Mouse (Mus musculus) lung, embryonic 16.5 days (tissue): ENCODE results near the gene Pax6. TPM values are rescaled to one million over a fixed set of nuclear protein-coding genes. Genes with fewer than 3 reads are reported as not detected.

Experiments used
- ATAC-seq: fragments of 200-750 bp; cut with Nextera tagmentation; 2 replicates; pipeline ENCODE4 v1.8.0; 2017; ENCODE audit warnings: low read depth, mild to moderate bottlenecking, moderate library complexity
- H3K27ac ChIP-seq: fragments of 300-500 bp; sonication (generic); 2 replicates; pipeline ENCODE4 v1.5.1; 2014; ENCODE audit warnings: mild to moderate bottlenecking, control low read depth, low read length
- H3K27me3 ChIP-seq: fragments of 300-500 bp; sonication (generic); 2 replicates; pipeline ENCODE4 v1.6.1; 2014; ENCODE audit warnings: low read depth, low read length, mixed read lengths; ENCODE audit not compliant: control insufficient read depth, insufficient read depth
- H3K36me3 ChIP-seq: fragments of 300-500 bp; sonication (generic); 2 replicates; pipeline ENCODE4 v1.6.1; 2014; ENCODE audit warnings: low read length; ENCODE audit not compliant: control insufficient read depth, insufficient read depth
- H3K4me1 ChIP-seq: fragments of 300-500 bp; sonication (generic); replicated peaks from 2 replicates; pipeline ENCODE4 v1.6.1; 2014; ENCODE audit warnings: low read length, mixed read lengths; ENCODE audit not compliant: control insufficient read depth, insufficient read depth
- H3K4me2 ChIP-seq: fragments of 300-500 bp; sonication (generic); 2 replicates; pipeline ENCODE4 v1.6.1; 2014; ENCODE audit warnings: low read depth, low read length, control low read depth
- H3K4me3 ChIP-seq: fragments of 300-500 bp; sonication (generic); 2 replicates; pipeline ENCODE4 v1.5.1; 2014; ENCODE audit warnings: mild to moderate bottlenecking, low read length, control low read depth
- H3K9ac ChIP-seq: fragments of 300-500 bp; sonication (generic); 2 replicates; pipeline ENCODE4 v1.6.1; 2014; ENCODE audit warnings: low read length, control low read depth
- H3K9me3 ChIP-seq: fragments of 300-500 bp; sonication (generic); 2 replicates; pipeline ENCODE4 v1.6.1; 2016; ENCODE audit warnings: low read length; ENCODE audit not compliant: control insufficient read depth
- WGBS: fragments of 180-500 bp; shearing (Covaris S2); extraction: QIAGEN DNeasy Blood & Tissue Kit; methylation state at CpG from one replicate; pipeline ENCODE4 v1.1.7; 2014; 5-methylcytosine and 5-hydroxymethylcytosine counted together
- polyA plus RNA-seq: library from polyadenylated mRNA; unstranded; fragments of >200 nt; fragmentation: Nextera tagmentation; extraction: Ambion mirVana; gene quantifications from 2 replicates; pipeline ENCODE4 v1.2.1, GENCODE M21; 2015

The Pax6 gene
- polyA plus RNA-seq, 1 experiment from 2014 or later = not detected

DNA sequence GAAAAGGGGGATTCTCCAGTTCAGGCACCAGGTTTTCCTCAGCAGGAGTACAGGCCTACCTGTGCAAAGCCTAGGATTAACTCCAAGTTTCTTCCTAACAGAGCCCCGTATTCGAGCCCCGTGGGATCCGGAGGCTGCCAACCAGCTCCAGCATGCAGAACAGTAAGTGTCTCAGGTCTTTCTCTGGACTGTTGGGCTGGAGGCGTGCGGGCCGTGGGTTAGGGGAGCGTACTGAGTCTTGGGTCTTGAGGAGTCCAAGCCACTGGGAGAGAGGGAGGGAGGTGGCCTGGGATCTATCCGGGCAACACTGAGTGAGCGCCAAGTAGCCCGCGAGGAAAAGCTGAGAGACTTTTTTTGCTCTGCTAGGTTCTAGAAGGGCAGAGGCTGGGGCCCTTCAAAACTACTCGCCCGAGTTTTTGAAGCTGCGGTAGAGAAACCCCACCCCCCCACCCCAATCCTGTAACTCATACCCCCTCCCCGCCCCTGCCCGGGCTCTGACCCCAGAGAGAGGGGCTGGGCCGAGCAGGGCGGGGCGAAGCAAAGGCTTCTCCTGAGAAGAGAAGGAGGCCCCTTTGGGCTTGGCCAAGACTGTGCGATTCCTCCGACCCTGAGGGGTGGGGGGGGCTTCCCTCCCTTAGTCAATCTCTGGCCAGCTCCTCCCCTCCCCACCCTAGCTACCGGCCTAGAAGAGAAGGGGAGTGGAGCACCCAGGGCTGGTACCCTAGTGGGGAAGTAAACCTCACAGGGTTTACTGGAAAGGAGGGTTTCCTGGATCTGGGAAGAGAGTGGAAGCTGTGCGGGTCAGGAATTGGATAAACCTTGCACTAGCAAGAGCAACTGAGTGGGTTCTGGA, 11.7 kb downstream of the Pax6 start:
- 0 out of 2 replicates have a peak, but pooled peaks have one; percentile 29 for ATAC-seq

DNA sequence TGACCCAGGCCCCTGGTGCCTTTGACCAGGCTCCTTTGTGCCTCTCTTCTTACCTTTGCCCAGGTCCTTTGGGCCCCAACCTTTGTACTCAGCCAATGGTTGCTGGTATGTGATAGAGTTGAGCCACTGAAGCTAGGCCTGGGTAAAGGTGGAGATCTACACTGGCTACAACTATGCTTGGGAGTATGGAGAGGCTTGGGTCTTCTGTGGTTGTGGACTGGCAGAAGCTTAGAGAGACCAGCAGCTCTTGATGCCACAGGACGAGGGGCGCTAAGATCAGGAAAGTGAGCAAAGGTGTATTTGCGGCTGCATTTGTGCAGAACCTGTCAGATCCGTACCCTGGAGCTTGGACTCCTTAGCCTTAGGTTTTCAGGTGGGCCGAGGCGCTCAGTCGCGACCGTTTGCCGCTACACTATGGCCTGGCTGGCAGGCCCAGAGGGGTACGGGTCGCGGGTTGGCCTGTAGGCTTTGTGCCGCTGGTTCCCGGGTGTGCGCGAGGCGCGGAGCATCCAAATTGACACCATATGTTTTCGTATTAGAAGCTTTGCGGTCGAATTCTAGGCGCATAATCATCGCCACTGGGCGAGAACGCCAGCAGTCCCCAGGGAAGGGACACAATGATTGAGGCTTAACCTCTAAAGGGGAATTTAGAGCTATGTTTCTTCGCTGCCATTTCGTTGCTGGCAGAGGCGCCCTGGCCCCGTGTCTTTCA, 12.5 kb downstream of the Pax6 start:
- Histone ChIP-seq H3K27me3 (peaks cover 92% of the 10 kb centered on the region), H3K4me1 (peaks cover 2% of the 10 kb centered on the region), H3K36me3 (no peaks in the 10 kb centered on the region), H3K9me3 (no peaks in the 10 kb centered on the region), H3K9ac (no peak overlapping the region), H3K27ac (no peak overlapping the region), H3K4me3 (no peak overlapping the region), H3K4me2 (no peak overlapping the region)
- 4% methylated on average over 30 of the region's 30 CpGs for WGBS
- ATAC-seq = no peak

More for the DNA sequence above, 11.7 kb downstream of the Pax6 start:
- WGBS = 1% methylated on average over 20 of the region's 24 CpGs
- Histone ChIP-seq H3K36me3 (no peaks in the 10 kb centered on the region), H3K9ac (no peak overlapping the region), H3K27me3 (peaks cover 92% of the 10 kb centered on the region), H3K27ac (no peak overlapping the region), H3K4me1 (peaks cover 2% of the 10 kb centered on the region), H3K4me2 (no peak overlapping the region), H3K9me3 (no peaks in the 10 kb centered on the region), H3K4me3 (no peak overlapping the region)

DNA sequence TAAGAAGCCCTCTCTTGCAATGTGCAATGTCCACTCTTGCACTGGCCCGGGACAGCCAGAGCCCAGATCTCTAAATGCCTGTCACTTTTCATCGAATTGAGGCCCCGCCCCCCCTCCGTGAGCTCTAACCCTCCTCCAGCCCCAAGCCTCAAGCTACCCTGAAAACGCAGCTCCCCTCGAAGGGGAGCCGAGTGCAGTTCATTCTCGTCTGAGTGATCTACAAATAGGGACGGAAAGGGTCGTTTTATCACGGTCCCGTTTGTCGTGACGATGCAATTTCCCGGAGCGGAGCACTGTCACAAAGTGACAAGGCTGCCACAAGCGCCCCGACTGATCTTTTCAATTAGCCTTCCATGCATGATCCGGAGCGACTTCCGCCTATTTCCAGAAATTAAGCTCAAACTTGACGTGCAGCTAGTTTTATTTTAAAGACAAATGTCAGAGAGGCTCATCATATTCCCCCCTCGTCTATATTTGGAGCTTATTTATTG, 13.4 kb downstream of the Pax6 start:
- Histone ChIP-seq H3K4me2 (no peak overlapping the region), H3K36me3 (no peaks in the 10 kb centered on the region), H3K9ac (no peak overlapping the region), H3K4me3 (no peak overlapping the region), H3K4me1 (no peaks in the 10 kb centered on the region), H3K27me3 (peaks cover 93% of the 10 kb centered on the region), H3K27ac (no peak overlapping the region), H3K9me3 (no peaks in the 10 kb centered on the region)
- no peak for ATAC-seq
- 1% methylated on average over 23 of the region's 23 CpGs for WGBS

DNA sequence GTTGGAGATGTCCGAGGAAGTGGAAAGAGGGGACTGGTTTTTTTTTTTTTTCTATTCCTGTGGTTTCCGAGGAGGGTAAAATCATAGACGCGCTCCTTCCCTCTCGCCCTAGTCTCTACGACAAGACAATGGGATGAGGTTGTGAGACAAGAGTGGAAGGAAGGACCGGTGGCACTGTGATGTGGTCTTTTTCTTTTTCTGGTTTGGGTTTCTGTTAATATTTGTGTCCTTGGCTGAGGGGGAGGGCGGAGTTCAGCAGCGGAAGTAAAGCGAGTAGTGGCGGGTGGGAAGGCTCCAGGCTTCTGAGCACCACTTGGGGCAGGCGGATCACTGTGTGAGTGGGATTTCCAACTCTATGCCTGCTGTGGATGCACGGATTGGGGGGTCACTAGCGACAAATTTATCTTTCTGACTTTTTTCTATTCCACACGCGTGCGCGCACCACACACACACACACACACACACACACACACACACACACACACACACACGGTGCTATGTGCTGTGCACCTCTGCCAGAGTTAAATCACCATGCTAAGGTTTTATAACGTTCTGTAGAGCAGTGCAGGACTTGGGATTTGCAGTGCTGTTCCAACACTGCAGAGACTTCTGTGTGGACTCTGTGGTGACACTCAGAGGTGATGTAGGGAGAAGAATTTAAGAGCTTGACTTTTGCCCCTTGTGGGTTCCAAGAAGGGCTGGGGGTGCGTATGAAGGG, 14.1 kb downstream of the Pax6 start:
- under 1% methylated on average over 21 of the region's 21 CpGs for WGBS
- Histone ChIP-seq H3K4me3 (no peak overlapping the region), H3K27me3 (peaks cover 93% of the 10 kb centered on the region), H3K9me3 (no peaks in the 10 kb centered on the region), H3K4me1 (no peaks in the 10 kb centered on the region; the same call in 1 of the 2 replicates), H3K4me2 (no peak overlapping the region), H3K27ac (no peak overlapping the region), H3K36me3 (no peaks in the 10 kb centered on the region), H3K9ac (no peak overlapping the region)
- no peak for ATAC-seq

DNA sequence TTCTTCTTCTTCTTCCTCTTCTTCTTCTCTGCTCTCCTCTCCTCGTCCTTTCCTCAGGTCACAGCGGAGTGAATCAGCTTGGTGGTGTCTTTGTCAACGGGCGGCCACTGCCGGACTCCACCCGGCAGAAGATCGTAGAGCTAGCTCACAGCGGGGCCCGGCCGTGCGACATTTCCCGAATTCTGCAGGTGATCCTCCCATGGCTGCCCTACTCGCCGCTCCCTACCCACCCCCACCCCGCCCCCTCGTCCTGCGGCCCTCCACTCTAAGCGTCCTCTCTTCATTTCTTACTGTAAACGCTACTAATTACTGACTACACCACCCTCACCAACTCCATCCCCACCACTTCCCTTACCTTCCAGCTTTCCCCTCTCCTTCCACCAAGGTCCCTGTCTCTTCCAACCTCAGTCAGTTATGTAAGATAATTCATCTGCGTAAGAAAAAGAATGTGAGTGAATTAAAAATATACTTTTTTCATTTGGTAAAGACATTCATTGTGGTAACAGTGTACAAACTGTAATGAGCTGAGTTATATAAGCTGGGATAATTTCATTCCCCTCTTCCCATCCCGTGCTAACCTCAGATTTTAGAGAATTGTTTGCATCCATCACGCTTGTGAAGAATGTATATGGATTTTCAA, 15.2 kb downstream of the Pax6 start:
- ATAC-seq = no peak
- H3K27ac ChIP-seq = no peak overlapping the region
- H3K27me3 ChIP-seq = peaks cover 93% of the 10 kb centered on the region
- no peak overlapping the region for H3K4me3 ChIP-seq
- 1% methylated on average over 22 of the region's 22 CpGs for WGBS
- H3K36me3 ChIP-seq = no peaks in the 10 kb centered on the region
- no peaks in the 10 kb centered on the region for H3K9me3 ChIP-seq
- no peak overlapping the region for H3K4me2 ChIP-seq
- no peak overlapping the region for H3K9ac ChIP-seq
- H3K4me1 ChIP-seq = no peaks in the 10 kb centered on the region; the same call in none of the 2 replicates

DNA sequence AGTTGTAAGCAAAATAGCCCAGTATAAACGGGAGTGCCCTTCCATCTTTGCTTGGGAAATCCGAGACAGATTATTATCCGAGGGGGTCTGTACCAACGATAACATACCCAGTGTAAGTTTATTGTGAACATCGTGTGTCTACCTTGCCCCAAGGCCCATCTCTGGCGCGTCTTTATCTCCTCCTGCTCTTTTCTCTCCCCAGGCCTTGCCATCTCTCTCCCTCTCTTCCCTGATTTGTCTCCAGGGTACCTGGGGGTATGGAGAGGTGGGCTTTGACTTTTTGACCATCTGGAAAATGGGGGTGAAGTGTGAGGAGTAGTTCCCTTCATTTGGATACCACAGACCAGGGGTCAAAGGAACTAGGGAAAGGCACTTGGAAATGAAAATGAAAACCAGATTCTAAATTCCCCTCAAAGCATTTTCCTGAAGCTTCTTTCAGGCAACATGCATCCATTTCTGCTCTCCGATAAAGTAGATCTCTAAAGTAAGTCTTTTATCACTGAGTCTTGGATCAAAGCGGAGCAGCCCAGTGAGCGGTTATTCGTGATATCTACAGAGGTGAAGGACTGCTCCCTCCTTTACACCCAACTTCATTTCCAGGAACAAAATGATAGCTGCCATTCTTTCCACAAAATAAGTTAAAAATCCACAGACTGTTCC, 16.4 kb downstream of the Pax6 start:
- H3K36me3 ChIP-seq = no peaks in the 10 kb centered on the region
- H3K4me3 ChIP-seq = no peak overlapping the region
- no peak overlapping the region for H3K4me2 ChIP-seq
- 3% methylated on average over 11 of the region's 11 CpGs for WGBS
- no peaks in the 10 kb centered on the region for H3K9me3 ChIP-seq
- no peak overlapping the region for H3K27ac ChIP-seq
- no peaks in the 10 kb centered on the region; the same call in none of the 2 replicates for H3K4me1 ChIP-seq
- no peak overlapping the region for H3K9ac ChIP-seq
- H3K27me3 ChIP-seq = peaks cover 94% of the 10 kb centered on the region
- ATAC-seq = no peak

DNA sequence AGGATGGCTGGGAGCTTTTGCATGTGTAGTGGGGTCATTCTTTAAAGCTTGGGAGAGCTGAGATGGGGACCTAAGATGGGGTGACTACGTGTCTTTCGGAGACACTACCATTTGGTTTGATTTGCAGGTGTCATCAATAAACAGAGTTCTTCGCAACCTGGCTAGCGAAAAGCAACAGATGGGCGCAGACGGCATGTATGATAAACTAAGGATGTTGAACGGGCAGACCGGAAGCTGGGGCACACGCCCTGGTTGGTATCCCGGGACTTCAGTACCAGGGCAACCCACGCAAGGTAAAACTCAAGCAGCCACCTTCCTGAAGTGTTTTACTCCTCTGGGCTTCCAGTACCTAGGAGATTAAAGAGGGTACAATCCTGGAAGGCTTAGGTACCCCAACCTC, 17.0 kb downstream of the Pax6 start:
- 6% methylated on average over 11 of the region's 11 CpGs for WGBS
- H3K27ac ChIP-seq = no peak overlapping the region
- no peak overlapping the region for H3K4me3 ChIP-seq
- no peaks in the 10 kb centered on the region; the same call in none of the 2 replicates for H3K4me1 ChIP-seq
- no peak overlapping the region for H3K4me2 ChIP-seq
- H3K36me3 ChIP-seq = no peaks in the 10 kb centered on the region
- ATAC-seq = no peak
- H3K9ac ChIP-seq = no peak overlapping the region
- H3K9me3 ChIP-seq = no peaks in the 10 kb centered on the region
- peaks cover 93% of the 10 kb centered on the region for H3K27me3 ChIP-seq
